Mouse (Mus musculus) heart, postnatal 0 days (tissue): ENCODE results near the gene Plcl2. TPM values are rescaled to one million over a fixed set of nuclear protein-coding genes. Genes with fewer than 3 reads are reported as not detected.

Experiments used
- ATAC-seq: fragments of 200-750 bp; cut with Nextera tagmentation; 2 replicates; pipeline ENCODE4 v1.8.0; 2017; ENCODE audit warnings: low read depth, moderate number of reproducible peaks, moderate library complexity; ENCODE audit not compliant: insufficient read depth
- DNase-seq: peaks from one replicate; pipeline ENCODE4 v3.0.0-alpha.2; 2016; ENCODE audit warnings: low spot score
- H3K27ac ChIP-seq: fragments of 300-500 bp; sonication (generic); 2 replicates; pipeline ENCODE4 v1.5.1; 2014; ENCODE audit warnings: low read depth, mild to moderate bottlenecking
- H3K27me3 ChIP-seq: fragments of 300-500 bp; sonication (generic); 2 replicates; pipeline ENCODE4 v1.6.1; 2014; ENCODE audit warnings: low read length, mixed read lengths; ENCODE audit not compliant: control insufficient read depth, insufficient read depth
- H3K36me3 ChIP-seq: fragments of 300-500 bp; sonication (generic); replicated peaks from 2 replicates; pipeline ENCODE4 v1.6.1; 2014; ENCODE audit warnings: low read length, mixed read lengths; ENCODE audit not compliant: control insufficient read depth, insufficient read depth
- H3K4me1 ChIP-seq: fragments of 300-500 bp; sonication (generic); 2 replicates; pipeline ENCODE4 v1.6.1; 2014; ENCODE audit warnings: antibody characterized with exemption; ENCODE audit not compliant: control insufficient read depth, insufficient read depth
- H3K4me2 ChIP-seq: fragments of 300-500 bp; sonication (generic); 2 replicates; pipeline ENCODE4 v1.6.1; 2014; ENCODE audit warnings: low read depth, mild to moderate bottlenecking, low read length, moderate library complexity
- H3K4me3 ChIP-seq: fragments of 300-500 bp; sonication (generic); 2 replicates; pipeline ENCODE4 v1.5.1; 2014; ENCODE audit warnings: low read depth, low read length
- H3K9ac ChIP-seq: fragments of 300-500 bp; sonication (generic); replicated peaks from 2 replicates; pipeline ENCODE4 v1.6.1; 2014; ENCODE audit warnings: low read depth, low read length, mixed read lengths
- H3K9me3 ChIP-seq: fragments of 300-500 bp; sonication (generic); replicated peaks from 2 replicates; pipeline ENCODE4 v1.6.1; 2016; ENCODE audit warnings: low read length; ENCODE audit not compliant: control insufficient read depth
- CTCF ChIP-seq: IDR thresholded peaks from 2 replicates; pipeline ENCODE4 v1.5.1; 2016; ENCODE audit warnings: antibody characterized with exemption, control low read depth, low read depth
- EP300 ChIP-seq: IDR thresholded peaks from 2 replicates; pipeline ENCODE4 v1.6.1; 2016; ENCODE audit warnings: antibody characterized with exemption, low read depth
- WGBS: fragments of 180-500 bp; shearing (Covaris S2); extraction: QIAGEN DNeasy Blood & Tissue Kit; methylation state at CpG from one replicate; pipeline ENCODE4 v1.1.7; 2014; 5-methylcytosine and 5-hydroxymethylcytosine counted together
- polyA plus RNA-seq: library from polyadenylated mRNA; unstranded; fragments of >200 nt; fragmentation: Nextera tagmentation; extraction: Ambion mirVana; gene quantifications from 2 replicates; pipeline ENCODE4 v1.2.1, GENCODE M21; 2015
- total RNA-seq: library from RNA; depleted of rRNA; stranded (reverse); fragments of >200 nt; gene quantifications from 2 replicates; pipeline ENCODE4 v1.2.3, GENCODE M21; 2014; ENCODE audit warnings: low replicate concordance; rRNA removed

Plcl2 gene
- total and polyA plus RNA-seq, 2 experiments from 2014 or later: 2.4 to 22.7 TPM

GRCm38 (mm10) chr17:50735955-50736533 is 226.8 kb downstream of the Plcl2 start:
- peaks cover 32% of the 10 kb centered on the region for H3K4me1 ChIP-seq
- peak; percentile 25 for ATAC-seq

GRCm38 (mm10) chr17:50737068-50737467 is 227.9 kb downstream of the Plcl2 start:
- no peak for TF ChIP-seq CTCF
- no peak for TF ChIP-seq EP300
- DNase-seq: no peak
- peak; percentile 13 for ATAC-seq
- peak overlapping the region; percentile 82 for H3K27ac ChIP-seq
- no peak overlapping the region for H3K4me2 ChIP-seq
- H3K36me3 ChIP-seq: peaks cover 16% of the 10 kb centered on the region; the same call in 1 of the 2 replicates
- no peak overlapping the region for H3K9ac ChIP-seq
- H3K4me3 ChIP-seq: no peak overlapping the region
- H3K9me3 ChIP-seq: no peaks in the 10 kb centered on the region
- 14% methylated on average over 2 of the region's 2 CpGs for WGBS
- H3K4me1 ChIP-seq: peaks cover 32% of the 10 kb centered on the region
- no peaks in the 10 kb centered on the region for H3K27me3 ChIP-seq

More at GRCm38 (mm10) chr17:50735955-50736533, 226.8 kb downstream of the Plcl2 start:
- peaks cover 11% of the 10 kb centered on the region; the same call in 1 of the 2 replicates for H3K36me3 ChIP-seq
- no peaks in the 10 kb centered on the region for H3K9me3 ChIP-seq
- H3K4me3 ChIP-seq: no peak overlapping the region
- H3K27ac ChIP-seq: peak overlapping the region; percentile 82
- no peaks in the 10 kb centered on the region for H3K27me3 ChIP-seq
- 30% methylated on average over 8 of the region's 8 CpGs for WGBS
- no peak overlapping the region for H3K4me2 ChIP-seq
- DNase-seq: no peak
- no peak for TF ChIP-seq CTCF
- TF ChIP-seq EP300: no peak
- no peak overlapping the region for H3K9ac ChIP-seq

Other genes starting within 250 kb of the Plcl2 start
- gene Dazl, start 215.8 kb upstream of the Plcl2 start, total RNA-seq: 0.31 TPM in 2 replicates
- 0.23 and 0.48 TPM in 2 replicates for gene Dazl, start 215.8 kb upstream of the Plcl2 start, polyA plus RNA-seq